Mouse (Mus musculus): ENCODE measurements around the gene St3gal6. TPM values are rescaled to one million over a fixed set of nuclear protein-coding genes. Genes with fewer than 3 reads are reported as not detected.
A peak's percentile ranks its signal among the peaks of the same experiment; 100 is the strongest.

The St3gal6 gene
- total and polyA plus RNA-seq, 3 experiments, result 4.0 to 8.9 TPM; not detected in 1

- no peak overlapping the region for H3K4me3 ChIP-seq (ENCODE audit: control insufficient read depth in 1 of 2, insufficient read depth in 1 of 2, low read depth in 2 of 2, low read length in 2 of 2)
- TF ChIP-seq GATA1 (IDR thresholded peaks at IDR 0.05; ENCODE audit: low read depth, low read length), result peak; percentile 15; the same call in 1 of the 2 replicates
- TF ChIP-seq MYB (IDR thresholded peaks at IDR 0.05; ENCODE audit: low read depth, low read length), result no peak
- no peaks in the 10 kb centered on the region for H3K9me3 ChIP-seq (replicated peaks; ENCODE audit: insufficient read depth, low read length)
- H3K27ac ChIP-seq (ENCODE audit: control insufficient read depth, low read depth, low read length), result no peak overlapping the region
- H3K4me1 ChIP-seq (ENCODE audit: control insufficient read depth in 1 of 2, insufficient read depth in 2 of 2, low read length in 2 of 2), result peaks cover 3 to 11% of the 10 kb centered on the region in 2 experiments
- no peak overlapping the region for H3K9ac ChIP-seq (ENCODE audit: control insufficient read depth, low read depth, low read length, poor library complexity, severe bottlenecking)
- DNase-seq (ENCODE audit: low read depth, low spot score), result no peak
- H3K36me3 ChIP-seq (ENCODE audit: control insufficient read depth in 1 of 2, insufficient read depth in 2 of 2, low read length in 2 of 2), result peaks cover 0 to 23% of the 10 kb centered on the region in 2 experiments; a peak in 2 of 4 replicates
- no peaks in the 10 kb centered on the region for H3K79me2 ChIP-seq (ENCODE audit: control insufficient read depth, insufficient read depth, low read length, poor library complexity)
- H3K27me3 ChIP-seq (ENCODE audit: control insufficient read depth in 1 of 2, insufficient read depth in 2 of 2, low read length in 2 of 2), result no peaks in the 10 kb centered on the region
Observed at GRCm38 (mm10) chr16:58546128-58546527, 22.1 kb upstream of the St3gal6 start.

- Histone ChIP-seq H3K9ac (ENCODE audit: control insufficient read depth, low read depth, low read length, poor library complexity, severe bottlenecking) (no peak overlapping the region), H3K27ac (ENCODE audit: control insufficient read depth, low read depth, low read length) (no peak overlapping the region), H3K79me2 (ENCODE audit: control insufficient read depth, insufficient read depth, low read length, poor library complexity) (no peaks in the 10 kb centered on the region), H3K4me3 (ENCODE audit: control insufficient read depth in 1 of 2, insufficient read depth in 1 of 2, low read depth in 2 of 2, low read length in 2 of 2) (no peak overlapping the region), H3K4me1 (ENCODE audit: control insufficient read depth in 1 of 2, insufficient read depth in 2 of 2, low read length in 2 of 2) (peaks cover 0 to 7% of the 10 kb centered on the region in 2 experiments; a peak in 1 of 4 replicates), H3K36me3 (ENCODE audit: control insufficient read depth in 1 of 2, insufficient read depth in 2 of 2, low read length in 2 of 2) (peaks cover 0 to 2% of the 10 kb centered on the region in 2 experiments; a peak in 2 of 4 replicates), H3K9me3 (replicated peaks; ENCODE audit: insufficient read depth, low read length) (no peaks in the 10 kb centered on the region), H3K27me3 (ENCODE audit: control insufficient read depth in 1 of 2, insufficient read depth in 2 of 2, low read length in 2 of 2) (no peaks in the 10 kb centered on the region)
- DNase-seq (ENCODE audit: low read depth, low spot score), result no peak
- TF ChIP-seq MYB (IDR thresholded peaks at IDR 0.05; ENCODE audit: low read depth, low read length) (no peak), MYC (IDR thresholded peaks at IDR 0.05; ENCODE audit: low read depth, low read length) (no peak), ZC3H11A (IDR thresholded peaks at IDR 0.05; ENCODE audit: low read depth, low read length) (no peak), CHD2 (IDR thresholded peaks at IDR 0.05; ENCODE audit: low read length) (no peak), JUND (IDR thresholded peaks at IDR 0.05; ENCODE audit: low read depth, low read length) (no peak), USF1 (IDR thresholded peaks at IDR 0.05; ENCODE audit: low read depth, low read length) (no peak)
Observed at GRCm38 (mm10) chr16:58539490-58539889, 15.4 kb upstream of the St3gal6 start.

GRCm38 (mm10) chr16:58539011-58539410 is 15.0 kb upstream of the St3gal6 start:
- peaks cover 0 to 2% of the 10 kb centered on the region in 2 experiments; a peak in 2 of 4 replicates for H3K36me3 ChIP-seq (ENCODE audit: control insufficient read depth in 1 of 2, insufficient read depth in 2 of 2, low read length in 2 of 2)
- no peaks in the 10 kb centered on the region for H3K9me3 ChIP-seq (replicated peaks; ENCODE audit: insufficient read depth, low read length)
- no peak overlapping the region for H3K27ac ChIP-seq (ENCODE audit: control insufficient read depth, low read depth, low read length)
- no peak overlapping the region for H3K9ac ChIP-seq (ENCODE audit: control insufficient read depth, low read depth, low read length, poor library complexity, severe bottlenecking)
- H3K4me3 ChIP-seq (ENCODE audit: control insufficient read depth in 1 of 2, insufficient read depth in 1 of 2, low read depth in 2 of 2, low read length in 2 of 2), result no peak overlapping the region
- no peaks in the 10 kb centered on the region for H3K27me3 ChIP-seq (ENCODE audit: control insufficient read depth in 1 of 2, insufficient read depth in 2 of 2, low read length in 2 of 2)
- TF ChIP-seq MEF2A (IDR thresholded peaks at IDR 0.05; ENCODE audit: extremely low read depth, insufficient replicate concordance, low read depth, low read length, poor library complexity, severe bottlenecking) (no peak), TAL1 (IDR thresholded peaks at IDR 0.05; ENCODE audit: low read length) (peak; percentile 46), GATA1 (IDR thresholded peaks at IDR 0.05; ENCODE audit: low read depth, low read length) (0 out of 2 replicates have a peak, but pooled peaks have one; percentile 17)
- no peaks in the 10 kb centered on the region for H3K79me2 ChIP-seq (ENCODE audit: control insufficient read depth, insufficient read depth, low read length, poor library complexity)
- peak; percentile 27 for DNase-seq (ENCODE audit: low read depth, low spot score)
- peaks cover 0 to 7% of the 10 kb centered on the region in 2 experiments; a peak in 1 of 4 replicates for H3K4me1 ChIP-seq (ENCODE audit: control insufficient read depth in 1 of 2, insufficient read depth in 2 of 2, low read length in 2 of 2)

Measured in MEL (cell line).